Mouse (Mus musculus): ENCODE measurements around the gene Lcp1. TPM values are rescaled to one million over a fixed set of nuclear protein-coding genes. Genes with fewer than 3 reads are reported as not detected.

The Lcp1 gene
- polyA plus RNA-seq, 1 experiment: 0.19 TPM

GRCm38 (mm10) chr14:75190683-75191082 is 59.8 kb downstream of the Lcp1 start:
- Histone ChIP-seq H3K9me3 (ENCODE audit: control insufficient read depth, low read length) (no peaks in the 10 kb centered on the region), H3K36me3 (ENCODE audit: control insufficient read depth) (no peaks in the 10 kb centered on the region), H3K4me3 (replicated peaks) (no peak overlapping the region), H3K4me1 (ENCODE audit: control insufficient read depth) (peaks cover 8% of the 10 kb centered on the region), H3K27me3 (ENCODE audit: control insufficient read depth) (no peaks in the 10 kb centered on the region)
- TF ChIP-seq TAL1 (IDR thresholded peaks at IDR 0.05; ENCODE audit: low read length) (no peak), GATA1 (IDR thresholded peaks at IDR 0.05; ENCODE audit: low read length) (no peak)

GRCm38 (mm10) chr14:75192427-75192826 is 61.5 kb downstream of the Lcp1 start:
- Histone ChIP-seq H3K36me3 (ENCODE audit: control insufficient read depth) (no peaks in the 10 kb centered on the region), H3K27me3 (ENCODE audit: control insufficient read depth) (no peaks in the 10 kb centered on the region), H3K9me3 (ENCODE audit: control insufficient read depth, low read length) (no peaks in the 10 kb centered on the region), H3K4me3 (replicated peaks) (no peak overlapping the region), H3K4me1 (ENCODE audit: control insufficient read depth) (peaks cover 2% of the 10 kb centered on the region)
- TF ChIP-seq TAL1 (IDR thresholded peaks at IDR 0.05; ENCODE audit: low read length): no peak
- no peak for TF ChIP-seq GATA1 (IDR thresholded peaks at IDR 0.05; ENCODE audit: low read length)

GRCm38 (mm10) chr14:75192858-75193257 is 62.0 kb downstream of the Lcp1 start:
- Histone ChIP-seq H3K9me3 (ENCODE audit: control insufficient read depth, low read length) (no peaks in the 10 kb centered on the region), H3K4me3 (replicated peaks) (no peak overlapping the region), H3K27me3 (ENCODE audit: control insufficient read depth) (no peaks in the 10 kb centered on the region), H3K36me3 (ENCODE audit: control insufficient read depth) (no peaks in the 10 kb centered on the region), H3K4me1 (ENCODE audit: control insufficient read depth) (peaks cover 6% of the 10 kb centered on the region)
- TF ChIP-seq GATA1 (IDR thresholded peaks at IDR 0.05; ENCODE audit: low read length): no peak

GRCm38 (mm10) chr14:75195530-75195929 is 64.6 kb downstream of the Lcp1 start:
- no peaks in the 10 kb centered on the region for H3K27me3 ChIP-seq (ENCODE audit: control insufficient read depth)
- no peak overlapping the region for H3K4me3 ChIP-seq (replicated peaks)
- H3K9me3 ChIP-seq (ENCODE audit: control insufficient read depth, low read length): no peaks in the 10 kb centered on the region
- no peaks in the 10 kb centered on the region for H3K36me3 ChIP-seq (ENCODE audit: control insufficient read depth)
- no peak for TF ChIP-seq TAL1 (IDR thresholded peaks at IDR 0.05; ENCODE audit: low read length)
- TF ChIP-seq GATA1 (IDR thresholded peaks at IDR 0.05; ENCODE audit: low read length): no peak
- H3K4me1 ChIP-seq (ENCODE audit: control insufficient read depth): peaks cover 7% of the 10 kb centered on the region

- TF ChIP-seq TAL1 (IDR thresholded peaks at IDR 0.05; ENCODE audit: low read length) (no peak), GATA1 (IDR thresholded peaks at IDR 0.05; ENCODE audit: low read length) (no peak)
- Histone ChIP-seq H3K4me1 (ENCODE audit: control insufficient read depth) (peaks cover 7% of the 10 kb centered on the region), H3K27me3 (ENCODE audit: control insufficient read depth) (no peaks in the 10 kb centered on the region)
These were observed 66.1 kb downstream of the Lcp1 start for GRCm38 (mm10) chr14:75197027-75197426.

GRCm38 (mm10) chr14:75197660-75198059 is 66.8 kb downstream of the Lcp1 start:
- no peaks in the 10 kb centered on the region for H3K9me3 ChIP-seq (ENCODE audit: control insufficient read depth, low read length)
- no peak overlapping the region for H3K4me3 ChIP-seq (replicated peaks)
- TF ChIP-seq GATA1 (IDR thresholded peaks at IDR 0.05; ENCODE audit: low read length): no peak
- TF ChIP-seq TAL1 (IDR thresholded peaks at IDR 0.05; ENCODE audit: low read length): no peak
- peaks cover 7% of the 10 kb centered on the region for H3K4me1 ChIP-seq (ENCODE audit: control insufficient read depth)
- H3K36me3 ChIP-seq (ENCODE audit: control insufficient read depth): no peaks in the 10 kb centered on the region
- no peaks in the 10 kb centered on the region for H3K27me3 ChIP-seq (ENCODE audit: control insufficient read depth)

More at GRCm38 (mm10) chr14:75197027-75197426, 66.1 kb downstream of the Lcp1 start:
- Histone ChIP-seq H3K9me3 (ENCODE audit: control insufficient read depth, low read length) (no peaks in the 10 kb centered on the region), H3K36me3 (ENCODE audit: control insufficient read depth) (no peaks in the 10 kb centered on the region), H3K4me3 (replicated peaks) (no peak overlapping the region)

GRCm38 (mm10) chr14:75205363-75206051 is 74.6 kb downstream of the Lcp1 start:
- TF ChIP-seq GATA1 (IDR thresholded peaks at IDR 0.05; ENCODE audit: low read length) (no peak), TAL1 (IDR thresholded peaks at IDR 0.05; ENCODE audit: low read length) (no peak)
- no peaks in the 10 kb centered on the region for H3K4me1 ChIP-seq (ENCODE audit: control insufficient read depth)

GRCm38 (mm10) chr14:75206307-75206706 is 75.4 kb downstream of the Lcp1 start:
- no peaks in the 10 kb centered on the region for H3K4me1 ChIP-seq (ENCODE audit: control insufficient read depth)
- no peaks in the 10 kb centered on the region for H3K36me3 ChIP-seq (ENCODE audit: control insufficient read depth)
- TF ChIP-seq GATA1 (IDR thresholded peaks at IDR 0.05; ENCODE audit: low read length) (no peak), TAL1 (IDR thresholded peaks at IDR 0.05; ENCODE audit: low read length) (no peak)
- no peaks in the 10 kb centered on the region for H3K27me3 ChIP-seq (ENCODE audit: control insufficient read depth)
- H3K4me3 ChIP-seq (replicated peaks): no peak overlapping the region
- H3K9me3 ChIP-seq (ENCODE audit: control insufficient read depth, low read length): no peaks in the 10 kb centered on the region

More at GRCm38 (mm10) chr14:75205363-75206051, 74.6 kb downstream of the Lcp1 start:
- H3K4me3 ChIP-seq (replicated peaks): no peak overlapping the region
- H3K9me3 ChIP-seq (ENCODE audit: control insufficient read depth, low read length): no peaks in the 10 kb centered on the region
- H3K27me3 ChIP-seq (ENCODE audit: control insufficient read depth): no peaks in the 10 kb centered on the region
- no peaks in the 10 kb centered on the region for H3K36me3 ChIP-seq (ENCODE audit: control insufficient read depth)

- Histone ChIP-seq H3K4me3 (replicated peaks) (no peak overlapping the region), H3K9me3 (ENCODE audit: control insufficient read depth, low read length) (no peaks in the 10 kb centered on the region), H3K4me1 (ENCODE audit: control insufficient read depth) (no peaks in the 10 kb centered on the region), H3K36me3 (ENCODE audit: control insufficient read depth) (no peaks in the 10 kb centered on the region), H3K27me3 (ENCODE audit: control insufficient read depth) (no peaks in the 10 kb centered on the region)
- no peak for TF ChIP-seq GATA1 (IDR thresholded peaks at IDR 0.05; ENCODE audit: low read length)
These were observed 77.8 kb downstream of the Lcp1 start for GRCm38 (mm10) chr14:75208572-75209151.
